Mouse (Mus musculus) left cerebral cortex, postnatal 10 days (tissue): ENCODE measurements around the gene Thoc5. TPM values are rescaled to one million over a fixed set of nuclear protein-coding genes. Genes with fewer than 3 reads are reported as not detected.
A peak's percentile ranks its signal among the peaks of the same experiment; 100 is the strongest.

Experiments used
- DNase-seq, 2 experiments: peaks; one replicate each; pipeline ENCODE4 v3.0.0; 2021 to 2022; ENCODE audit warnings: low spot score in 2 of 2, mixed read lengths in 1 of 2; ENCODE audit errors: extremely low spot score in 1 of 2
- intact Hi-C: fragments of 180-260 bp; cut with DNase I; formaldehyde crosslinking; loops from one replicate; pipeline ENCODE4 v1.15.1; 2025
- microRNA-seq: library from miRNA; unstranded; fragments of <30 nt; microRNA quantifications from one replicate; pipeline ENCODE4 v1.2.0, GENCODE M21; 2022
- total RNA-seq, 2 experiments: library from RNA; stranded (reverse); gene quantifications; 2 replicates each; pipeline ENCODE4 v1.2.3; 2021

Thoc5 gene
- total RNA-seq, 2 experiments from 2014 or later: 39.5 to 40.2 TPM

- intact Hi-C loops: no loop called here
- DNase-seq: no peak
Observed at GRCm38 (mm10) chr11:4966325-4966724, 71.2 kb downstream of the Thoc5 start.

- no peak for DNase-seq
- intact Hi-C loops: no loop called here
Observed at GRCm38 (mm10) chr11:4966888-4967287, 71.8 kb downstream of the Thoc5 start.

- no peak for DNase-seq
- intact Hi-C loops: no loop called here
Observed at GRCm38 (mm10) chr11:4967549-4967948, 72.4 kb downstream of the Thoc5 start.

- intact Hi-C loops: no loop called here
- DNase-seq: no peak
Observed at GRCm38 (mm10) chr11:4968376-4968775, 73.3 kb downstream of the Thoc5 start.

- DNase-seq: peak; percentile 46 to 56
- intact Hi-C loops: no loop called here
Observed at GRCm38 (mm10) chr11:4972967-4973870, 78.1 kb downstream of the Thoc5 start.

- no peak for DNase-seq
- intact Hi-C loops: no loop called here
Observed at GRCm38 (mm10) chr11:4973871-4974256, 78.7 kb downstream of the Thoc5 start.

- no peak for DNase-seq
- intact Hi-C loops: loop anchor here (5.0 kb wide), 1 partner anchor 57 kb away; no protein-coding TSS in a partner anchor
Observed at GRCm38 (mm10) chr11:4974376-4975122, 79.4 kb downstream of the Thoc5 start.

GRCm38 (mm10) chr11:4975623-4976022 is 80.5 kb downstream of the Thoc5 start:
- intact Hi-C loops: loop anchor here (5.0 kb wide), 1 partner anchor 58 kb away; no protein-coding TSS in a partner anchor
- DNase-seq: peak in 1 of 2 experiments; percentile 78

Small RNA genes lying within 50 kb of the gene (microRNA-seq; reads per million reads assigned to microRNA genes)
- 7.8 reads per million, percentile 26 among the genes with 10 or more reads in this experiment for gene Mir6918

Other genes starting within 250 kb of the Thoc5 start
- gene Uqcr10, start 191.0 kb upstream of the Thoc5 start, total RNA-seq: 100 to 1,000 TPM; 411 to 418 TPM
- 10 to 100 TPM; 26.8 to 28.2 TPM for gene Zmat5, start 190.6 kb upstream of the Thoc5 start, total RNA-seq
- gene Cabp7, start 148.5 kb upstream of the Thoc5 start, total RNA-seq: 1 to 10 TPM; 4.5 to 5.5 TPM
- 100 to 1,000 TPM; 130 to 131 TPM for gene Nf2, start 45.8 kb upstream of the Thoc5 start, total RNA-seq
- gene Nipsnap1, start 21.4 kb upstream of the Thoc5 start, total RNA-seq: 10 to 100 TPM; 91.5 to 91.9 TPM
- gene Nefh, start 52.7 kb downstream of the Thoc5 start, total RNA-seq: 10 to 100 TPM; 24.5 to 24.6 TPM
- gene Ap1b1, start 91.5 kb downstream of the Thoc5 start, total RNA-seq: 100 to 1,000 TPM; 118 to 134 TPM
- gene Rasl10a, start 162.8 kb downstream of the Thoc5 start, total RNA-seq: 10 to 100 TPM; 43.2 to 47.9 TPM
- gene Gas2l1, start 170.0 kb downstream of the Thoc5 start, total RNA-seq: 10 to 100 TPM; 48.1 to 48.3 TPM
- gene Rhbdd3, start 203.6 kb downstream of the Thoc5 start, total RNA-seq: 10 to 100 TPM; 23.4 to 24.6 TPM
- gene Ewsr1, start 203.9 kb downstream of the Thoc5 start, total RNA-seq: 100 to 1,000 TPM; 303 to 308 TPM